21 mouse cellular contexts compared by ENCODE assay signal in genomic region chr9:45539265-45540044, GRCm38 (mm10).
DNase-seq lines count a peak whose midpoint lies in the region; ATAC-seq and TF ChIP-seq lines count a peak whose summit lies in the region.
"Had no signal": no experiment of that assay in that cellular context is flagged by ENCODE, and none has a peak within 500 bp of the region (broad histone marks: within the 10 kb centered on the region; RNA-seq: fewer than 3 reads in every experiment).

No protein-coding gene starts in this region.

- ATAC-seq in hindbrain, embryonic 15.5 days (ENCODE audit: low FRiP score, low read depth), result no peak
- ATAC-seq: Patski had no signal

- peaks cover 36% of the 10 kb centered on the region for H3K4me1 ChIP-seq in hindbrain, embryonic 15.5 days (replicated peaks)
- H3K4me1 ChIP-seq in hindbrain, embryonic 10.5 days (replicated peaks), result peaks cover 32% of the 10 kb centered on the region
- H3K4me1 ChIP-seq in olfactory bulb, adult 2 months (ENCODE audit: control insufficient read depth, insufficient read depth, low read length), result peaks cover 55% of the 10 kb centered on the region
- H3K4me1 ChIP-seq: liver, embryonic 15.5 days; stomach, embryonic 15.5 days had no signal

- no peaks in the 10 kb centered on the region for H3K36me3 ChIP-seq in hindbrain, embryonic 15.5 days
- H3K36me3 ChIP-seq in hindbrain, embryonic 10.5 days, result no peaks in the 10 kb centered on the region
- H3K36me3 ChIP-seq: embryonic facial prominence, embryonic 10.5 days; limb, embryonic 12.5 days; liver, embryonic 15.5 days; stomach, embryonic 15.5 days had no signal

- TF ChIP-seq POLR2A in olfactory bulb, adult 2 months (IDR thresholded peaks at IDR 0.05; ENCODE audit: insufficient read depth, low read depth, low read length), result no peak

- no peak overlapping the region for H3K9ac ChIP-seq in hindbrain, embryonic 15.5 days
- H3K9ac ChIP-seq: limb, embryonic 12.5 days; liver, embryonic 15.5 days; stomach, embryonic 15.5 days had no signal

- no peaks in the 10 kb centered on the region for H3K9me3 ChIP-seq in hindbrain, embryonic 15.5 days
- no peaks in the 10 kb centered on the region for H3K9me3 ChIP-seq in hindbrain, embryonic 10.5 days
- H3K9me3 ChIP-seq: embryonic facial prominence, embryonic 10.5 days; limb, embryonic 12.5 days; liver, embryonic 15.5 days; stomach, embryonic 15.5 days had no signal

- no peak for TF ChIP-seq CTCF in olfactory bulb, adult 2 months (IDR thresholded peaks at IDR 0.05; ENCODE audit: insufficient read depth, low read depth, low read length)

- WGBS in hindbrain, embryonic 15.5 days, result 88% methylated on average over 14 of the region's 14 CpGs
- WGBS in hindbrain, embryonic 10.5 days, result 87% methylated on average over 14 of the region's 14 CpGs
- WGBS in olfactory bulb, adult 2 months, result 89% methylated on average over 14 of the region's 14 CpGs

- no peak overlapping the region for H3K4me3 ChIP-seq in hindbrain, embryonic 15.5 days
- H3K4me3 ChIP-seq in hindbrain, embryonic 10.5 days, result no peak overlapping the region
- no peak overlapping the region for H3K4me3 ChIP-seq in olfactory bulb, adult 2 months (ENCODE audit: insufficient read depth, low read depth, low read length)
- H3K4me3 ChIP-seq: embryonic facial prominence, embryonic 10.5 days; erythroblast, embryonic 14.5 days; limb, embryonic 12.5 days; liver, embryonic 15.5 days; stomach, embryonic 15.5 days had no signal

- H3K27me3 ChIP-seq in hindbrain, embryonic 15.5 days, result no peaks in the 10 kb centered on the region
- no peaks in the 10 kb centered on the region for H3K27me3 ChIP-seq in hindbrain, embryonic 10.5 days (ENCODE audit: insufficient read depth, poor library complexity, severe bottlenecking)
- H3K27me3 ChIP-seq: stomach, embryonic 15.5 days had no signal

- peak overlapping the region; percentile 23; the same call in 1 of the 2 replicates for H3K27ac ChIP-seq in hindbrain, embryonic 15.5 days (replicated peaks)
- H3K27ac ChIP-seq in hindbrain, embryonic 10.5 days, result no peak overlapping the region
- 0 out of 2 replicates have a peak overlapping the region, but pooled peaks have one; percentile 48 for H3K27ac ChIP-seq in olfactory bulb, adult 2 months (ENCODE audit: insufficient read depth, low read depth, low read length)
- H3K27ac ChIP-seq: embryonic facial prominence, embryonic 10.5 days; limb, embryonic 12.5 days; liver, embryonic 15.5 days; stomach, embryonic 15.5 days had no signal

- DNase-seq in hindbrain, embryonic 10.5 days (ENCODE audit: low spot score), result no peak
- DNase-seq in right cerebral cortex, postnatal 14 days, result peak; percentile 28
- no peak for DNase-seq in right cerebral cortex, adult 2 months (ENCODE audit: low spot score in 2 of 2)
- DNase-seq in cerebellum, adult 9-11 months, result peak; percentile 79
- no peak for DNase-seq in thymus, postnatal 4 days
- DNase-seq in layer of hippocampus, postnatal 36 days, result no peak
- DNase-seq: adrenal gland, postnatal 36 days; B cell, adult 2 months; gastrocnemius, postnatal 36 days; kidney, postnatal 14 days; lung, postnatal 14 days; thymus, postnatal 25 days had no signal

- no peak overlapping the region for H3K4me2 ChIP-seq in hindbrain, embryonic 15.5 days
- H3K4me2 ChIP-seq: heart, embryonic 11.5 days; limb, embryonic 12.5 days; liver, embryonic 15.5 days; stomach, embryonic 15.5 days had no signal

Comparison
In these comparisons a context has a peak if more than half of its experiments do, and no peak if none do; other contexts are left out.
1. DNase-seq: peak in right cerebral cortex, postnatal 14 days (single experiment) and cerebellum, adult 9-11 months (single experiment); none in hindbrain, embryonic 10.5 days (single experiment), right cerebral cortex, adult 2 months (0 of 2), thymus, postnatal 4 days (single experiment) and layer of hippocampus, postnatal 36 days (0 of 2).